8 mouse cellular contexts compared by ENCODE assay signal in the genomic region with DNA sequence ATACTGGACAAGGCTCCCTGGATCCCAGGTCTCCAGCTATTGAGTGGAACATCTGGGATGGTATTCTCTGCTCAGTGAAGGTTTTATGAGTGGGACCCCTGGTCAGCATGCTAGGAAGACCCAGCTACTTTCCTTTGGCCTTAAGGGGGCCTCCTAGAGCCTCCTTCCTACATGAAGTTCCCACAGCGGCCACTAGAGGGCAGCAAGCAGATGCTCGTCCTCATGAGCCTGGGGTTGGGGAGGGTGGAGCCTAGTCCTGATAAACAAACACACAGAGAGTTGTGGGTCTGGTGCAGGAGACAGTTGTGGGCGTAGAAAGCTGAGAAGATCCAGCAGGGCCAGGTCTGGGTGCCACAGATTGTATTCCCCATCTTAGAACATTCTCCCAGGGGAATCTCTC. TPM values are rescaled to one million over a fixed set of nuclear protein-coding genes. Genes with fewer than 3 reads are reported as not detected.
DNase-seq lines count a peak whose midpoint lies in the region; ATAC-seq lines count a peak whose summit lies in the region.

No protein-coding gene starts in this region.

- no peaks in the 10 kb centered on the region for H3K27me3 ChIP-seq in neural tube, embryonic 15.5 days (replicated peaks)
- no peaks in the 10 kb centered on the region for H3K27me3 ChIP-seq in limb, embryonic 10.5 days (ENCODE audit: low read depth, poor library complexity, severe bottlenecking)
- H3K27me3 ChIP-seq in midbrain, embryonic 15.5 days (replicated peaks): no peaks in the 10 kb centered on the region

- no peak overlapping the region for H3K27ac ChIP-seq in neural tube, embryonic 15.5 days (replicated peaks)
- H3K27ac ChIP-seq in limb, embryonic 10.5 days: no peak overlapping the region
- no peak overlapping the region for H3K27ac ChIP-seq in midbrain, embryonic 15.5 days

- no peaks in the 10 kb centered on the region for H3K36me3 ChIP-seq in neural tube, embryonic 15.5 days
- H3K36me3 ChIP-seq in limb, embryonic 10.5 days: peaks cover 21% of the 10 kb centered on the region
- H3K36me3 ChIP-seq in midbrain, embryonic 15.5 days (replicated peaks): no peaks in the 10 kb centered on the region

- peaks cover 6% of the 10 kb centered on the region for H3K4me1 ChIP-seq in neural tube, embryonic 15.5 days
- peaks cover 25% of the 10 kb centered on the region for H3K4me1 ChIP-seq in limb, embryonic 10.5 days
- H3K4me1 ChIP-seq in midbrain, embryonic 15.5 days: no peaks in the 10 kb centered on the region

- ATAC-seq in neural tube, embryonic 15.5 days (ENCODE audit: low FRiP score): no peak; the same call in 1 of the 2 replicates
- ATAC-seq in midbrain, embryonic 15.5 days (replicated peaks): 0 out of 2 replicates have a peak, but pooled peaks have one; percentile 37

- no peak overlapping the region for H3K4me2 ChIP-seq in neural tube, embryonic 15.5 days
- H3K4me2 ChIP-seq in midbrain, embryonic 15.5 days: no peak overlapping the region

- no peaks in the 10 kb centered on the region for H3K9me3 ChIP-seq in neural tube, embryonic 15.5 days (replicated peaks)
- no peaks in the 10 kb centered on the region for H3K9me3 ChIP-seq in limb, embryonic 10.5 days (replicated peaks)
- H3K9me3 ChIP-seq in midbrain, embryonic 15.5 days: no peaks in the 10 kb centered on the region

- H3K9ac ChIP-seq in neural tube, embryonic 15.5 days (replicated peaks): no peak overlapping the region
- H3K9ac ChIP-seq in midbrain, embryonic 15.5 days: no peak overlapping the region

- no peak overlapping the region for H3K4me3 ChIP-seq in neural tube, embryonic 15.5 days (replicated peaks)
- H3K4me3 ChIP-seq in limb, embryonic 10.5 days: no peak overlapping the region
- no peak overlapping the region for H3K4me3 ChIP-seq in midbrain, embryonic 15.5 days

- peak; percentile 92 for DNase-seq in neural tube, embryonic 10.5 days (ENCODE audit: extremely low spot score, low spot score)
- peak; percentile 82 for DNase-seq in embryo, embryonic 11.5 days (ENCODE audit: low read depth, low spot score)
- peak; percentile 99 for DNase-seq in heart, adult 11 months
- DNase-seq in kidney, adult 18-20 months: peak; percentile 90
- peak; percentile 96 for DNase-seq in limb, embryonic 10.5 days (ENCODE audit: low spot score)
- peak; percentile 87 to 93 for DNase-seq in spleen, postnatal 10 days (ENCODE audit: low spot score in 2 of 2)

- 3% methylated on average over 3 of the region's 3 CpGs for WGBS in neural tube, embryonic 15.5 days
- 5% methylated on average over 3 of the region's 3 CpGs for WGBS in limb, embryonic 10.5 days
- 1% methylated on average over 3 of the region's 3 CpGs for WGBS in midbrain, embryonic 15.5 days

RNA-seq across cellular contexts. Expression of a gene that starts 9.1 kb away (rescaled TPM):
- polyA plus RNA-seq in neural tube, embryonic 15.5 days (2015; fragmentation: Nextera tagmentation; extraction: Ambion mirVana): 5.7 and 10.5 TPM in 2 replicates
- 16.4 and 18.5 TPM in 2 replicates for polyA plus RNA-seq in limb, embryonic 10.5 days (2016; fragmentation: Nextera tagmentation; extraction: Ambion mirVana)
- 5.9 and 6.2 TPM in 2 replicates for polyA plus RNA-seq in midbrain, embryonic 15.5 days (2015; fragmentation: Nextera tagmentation; extraction: Ambion mirVana)

RNA-seq across cellular contexts. Expression of a gene that starts 10.2 kb away (rescaled TPM):
- 7.1 and 21.3 TPM in 2 replicates for polyA plus RNA-seq in neural tube, embryonic 15.5 days (2015; fragmentation: Nextera tagmentation; extraction: Ambion mirVana)
- 3.8 and 4.4 TPM in 2 replicates for polyA plus RNA-seq in limb, embryonic 10.5 days (2016; fragmentation: Nextera tagmentation; extraction: Ambion mirVana)
- 9.4 and 11.7 TPM in 2 replicates for polyA plus RNA-seq in midbrain, embryonic 15.5 days (2015; fragmentation: Nextera tagmentation; extraction: Ambion mirVana)

RNA-seq across cellular contexts. Expression of a gene that starts 36.0 kb away (rescaled TPM):
- polyA plus RNA-seq in neural tube, embryonic 15.5 days (2015; fragmentation: Nextera tagmentation; extraction: Ambion mirVana): 39.8 and 45.4 TPM in 2 replicates
- polyA plus RNA-seq in limb, embryonic 10.5 days (2016; fragmentation: Nextera tagmentation; extraction: Ambion mirVana): 27.3 and 30.3 TPM in 2 replicates
- polyA plus RNA-seq in midbrain, embryonic 15.5 days (2015; fragmentation: Nextera tagmentation; extraction: Ambion mirVana): 64.6 and 67.0 TPM in 2 replicates
